In the genomic region with DNA sequence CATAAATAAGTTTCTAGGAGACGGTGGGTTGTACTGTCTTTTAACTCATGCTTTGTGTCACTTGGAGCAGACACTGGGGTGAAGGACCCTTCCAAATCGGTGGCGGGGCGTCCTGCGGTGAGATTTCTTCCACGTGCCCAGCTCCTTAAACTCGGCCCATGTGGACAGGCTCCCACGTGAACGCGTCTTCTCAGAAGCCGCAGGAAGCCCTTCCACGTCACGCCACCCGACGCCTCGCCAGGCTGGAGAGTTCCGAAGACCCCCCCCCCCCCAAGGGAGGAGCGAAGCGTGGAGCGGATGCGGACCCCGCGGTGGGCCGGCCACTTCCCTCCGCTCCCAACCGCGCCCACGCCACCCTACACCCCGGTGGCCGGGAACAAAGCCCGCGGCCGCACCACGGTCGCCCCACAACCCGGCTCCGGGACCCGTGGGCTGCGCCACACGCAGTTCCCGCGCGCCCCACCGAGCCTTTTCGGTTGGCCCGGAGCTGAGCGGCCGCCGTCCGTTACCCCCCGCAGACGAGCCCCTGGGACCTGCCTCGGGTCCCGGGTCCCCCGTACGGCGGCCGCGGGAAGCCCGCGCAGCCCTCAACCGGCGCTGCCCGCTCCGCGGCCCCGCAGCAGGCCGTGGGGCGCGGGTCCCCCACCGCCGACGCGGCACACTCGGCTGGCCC, we compare ENCODE assay signal across 8 mouse cellular contexts. TPM values are rescaled to one million over a fixed set of nuclear protein-coding genes. Genes with fewer than 3 reads are reported as not detected.
DNase-seq lines count a peak whose midpoint lies in the region; ATAC-seq and TF ChIP-seq lines count a peak whose summit lies in the region.

No protein-coding gene starts in this region.

- H3K4me3 ChIP-seq in embryonic facial prominence, embryonic 13.5 days: peak overlapping the region; percentile 84
- peak overlapping the region; percentile 93 for H3K4me3 ChIP-seq in heart, embryonic 10.5 days
- peak overlapping the region; percentile 93 for H3K4me3 ChIP-seq in kidney, embryonic 14.5 days (ENCODE audit: low read length)
- H3K4me3 ChIP-seq in midbrain, embryonic 16.5 days (ENCODE audit: low read depth, low read length): peak overlapping the region; percentile 87
- H3K4me3 ChIP-seq in spleen, adult 2 months (ENCODE audit: extremely low read depth, insufficient read depth, insufficient read length): peak overlapping the region; percentile 85

- H3K27me3 ChIP-seq in embryonic facial prominence, embryonic 13.5 days: no peaks in the 10 kb centered on the region
- H3K27me3 ChIP-seq in heart, embryonic 10.5 days (ENCODE audit: insufficient read depth, poor library complexity, severe bottlenecking): no peaks in the 10 kb centered on the region
- H3K27me3 ChIP-seq in kidney, embryonic 14.5 days (ENCODE audit: control insufficient read depth, insufficient read depth, low read length): no peaks in the 10 kb centered on the region
- H3K27me3 ChIP-seq in midbrain, embryonic 16.5 days (ENCODE audit: control insufficient read depth, insufficient read depth, low read depth, low read length): no peaks in the 10 kb centered on the region
- H3K27me3 ChIP-seq in spleen, adult 2 months (ENCODE audit: control insufficient read depth, insufficient read depth, low read length): no peaks in the 10 kb centered on the region

- H3K4me1 ChIP-seq in embryonic facial prominence, embryonic 13.5 days: peaks cover 23% of the 10 kb centered on the region
- H3K4me1 ChIP-seq in heart, embryonic 10.5 days: peaks cover 9% of the 10 kb centered on the region; the same call in 1 of the 2 replicates
- peaks cover 14% of the 10 kb centered on the region; the same call in 1 of the 2 replicates for H3K4me1 ChIP-seq in kidney, embryonic 14.5 days (ENCODE audit: control insufficient read depth, insufficient read depth, low read length)
- peaks cover 26% of the 10 kb centered on the region for H3K4me1 ChIP-seq in midbrain, embryonic 16.5 days (ENCODE audit: control insufficient read depth, insufficient read depth, low read length)
- H3K4me1 ChIP-seq in spleen, adult 2 months (ENCODE audit: control insufficient read depth, insufficient read depth, insufficient read length): no peaks in the 10 kb centered on the region; the same call in 1 of the 2 replicates

- peak overlapping the region; percentile 71 for H3K4me2 ChIP-seq in embryonic facial prominence, embryonic 13.5 days
- H3K4me2 ChIP-seq in kidney, embryonic 14.5 days (replicated peaks; ENCODE audit: low read depth, low read length): peak overlapping the region; percentile 67
- H3K4me2 ChIP-seq in midbrain, embryonic 16.5 days (ENCODE audit: low read length): peak overlapping the region; percentile 72

- peak; percentile 45 for ATAC-seq in embryonic facial prominence, embryonic 13.5 days (ENCODE audit: insufficient number of reproducible peaks, insufficient read depth, low FRiP score, low TSS enrichment, low read depth)
- peak; percentile 60 for ATAC-seq in kidney, embryonic 14.5 days (ENCODE audit: low FRiP score, low TSS enrichment)
- ATAC-seq in midbrain, embryonic 16.5 days: peak; percentile 49

- H3K27ac ChIP-seq in embryonic facial prominence, embryonic 13.5 days: peak overlapping the region; percentile 100
- peak overlapping the region; percentile 100 for H3K27ac ChIP-seq in heart, embryonic 10.5 days
- H3K27ac ChIP-seq in kidney, embryonic 14.5 days (ENCODE audit: low read depth, low read length): peak overlapping the region; percentile 99
- H3K27ac ChIP-seq in midbrain, embryonic 16.5 days (ENCODE audit: low read length): peak overlapping the region; percentile 99
- H3K27ac ChIP-seq in spleen, adult 2 months (ENCODE audit: insufficient read depth, low read length): peak overlapping the region; percentile 99

- H3K9me3 ChIP-seq in embryonic facial prominence, embryonic 13.5 days: no peaks in the 10 kb centered on the region
- H3K9me3 ChIP-seq in heart, embryonic 10.5 days: no peaks in the 10 kb centered on the region
- H3K9me3 ChIP-seq in kidney, embryonic 14.5 days (ENCODE audit: control insufficient read depth, low read length): no peaks in the 10 kb centered on the region
- no peaks in the 10 kb centered on the region for H3K9me3 ChIP-seq in midbrain, embryonic 16.5 days (replicated peaks; ENCODE audit: control insufficient read depth, low read length, poor library complexity, severe bottlenecking)

- under 1% methylated on average over 68 of the region's 75 CpGs for WGBS in embryonic facial prominence, embryonic 13.5 days
- under 1% methylated on average over 74 of the region's 75 CpGs for WGBS in heart, embryonic 10.5 days
- 1% methylated on average over 69 of the region's 75 CpGs for WGBS in kidney, embryonic 14.5 days
- WGBS in midbrain, embryonic 16.5 days: under 1% methylated on average over 62 of the region's 75 CpGs
- under 1% methylated on average over 67 of the region's 75 CpGs for WGBS in spleen, adult 2 months

- no peak for TF ChIP-seq CTCF in spleen, adult 2 months (IDR thresholded peaks at IDR 0.05; ENCODE audit: extremely low read depth, insufficient read depth, insufficient read length, insufficient replicate concordance)

- H3K36me3 ChIP-seq in embryonic facial prominence, embryonic 13.5 days: no peaks in the 10 kb centered on the region
- no peaks in the 10 kb centered on the region for H3K36me3 ChIP-seq in heart, embryonic 10.5 days
- H3K36me3 ChIP-seq in kidney, embryonic 14.5 days (ENCODE audit: control insufficient read depth, insufficient read depth, low read length): no peaks in the 10 kb centered on the region
- no peaks in the 10 kb centered on the region for H3K36me3 ChIP-seq in midbrain, embryonic 16.5 days (ENCODE audit: control insufficient read depth, insufficient read depth, low read length)
- H3K36me3 ChIP-seq in spleen, adult 2 months (ENCODE audit: control insufficient read depth, insufficient read depth, low read length): no peaks in the 10 kb centered on the region

- TF ChIP-seq POLR2A in spleen, adult 2 months (IDR thresholded peaks at IDR 0.05; ENCODE audit: low read depth, low read length): no peak

- DNase-seq in layer of hippocampus, adult 11-12 months (ENCODE audit: low spot score): peak; percentile 72
- DNase-seq in layer of hippocampus, adult 9-10 months (ENCODE audit: low spot score): no peak
- peak; percentile 88 for DNase-seq in heart, embryonic 10.5 days (ENCODE audit: low spot score)
- peak; percentile 71 for DNase-seq in liver
- DNase-seq in spleen, adult 2 months (ENCODE audit: low read depth in 1 of 2, low spot score in 2 of 2): peak in 1 of 2 experiments; percentile 50

- peak overlapping the region; percentile 99 for H3K9ac ChIP-seq in embryonic facial prominence, embryonic 13.5 days
- peak overlapping the region; percentile 98 for H3K9ac ChIP-seq in kidney, embryonic 14.5 days (ENCODE audit: low read depth, low read length)
- peak overlapping the region; percentile 98 for H3K9ac ChIP-seq in midbrain, embryonic 16.5 days (ENCODE audit: low read depth, low read length)

RNA-seq across cellular contexts. Expression of a gene that starts 39.9 kb away (rescaled TPM):
- polyA plus RNA-seq in embryonic facial prominence, embryonic 13.5 days (2015; fragmentation: Nextera tagmentation; extraction: Ambion mirVana): 58.5 and 62.2 TPM in 2 replicates
- 47.5 and 51.3 TPM in 2 replicates for polyA plus RNA-seq in heart, embryonic 10.5 days (2016; fragmentation: Nextera tagmentation; extraction: Ambion mirVana)
- 47.5 and 66.8 TPM in 2 replicates for polyA plus RNA-seq in kidney, embryonic 14.5 days (2014; fragmentation: Nextera tagmentation; extraction: Ambion mirVana)
- polyA plus RNA-seq in midbrain, embryonic 16.5 days (2015; fragmentation: Nextera tagmentation; extraction: Ambion mirVana): 73.6 and 84.4 TPM in 2 replicates
- polyA plus RNA-seq in spleen, adult 2 months (2012; rRNA removed): 3.1 and 3.8 TPM in 2 replicates

Comparison
In these comparisons a context has a peak if more than half of its experiments do, and no peak if none do; other contexts are left out.
1. RNA of a gene that starts 39.9 kb away (polyA plus RNA-seq): 73.6 to 84.4 TPM in midbrain, embryonic 16.5 days, 47.5 to 66.8 TPM in kidney, embryonic 14.5 days, 58.5 to 62.2 TPM in embryonic facial prominence, embryonic 13.5 days and 47.5 to 51.3 TPM in heart, embryonic 10.5 days; 3.1 to 3.8 TPM in spleen, adult 2 months; every median in the first group is over 10 times any median in the second.
2. Peak in every context shown above with its lines, with median percentiles within 50 percentile points of each other: ATAC-seq, H3K27ac ChIP-seq, H3K4me2 ChIP-seq, H3K4me3 ChIP-seq and H3K9ac ChIP-seq.